Mouse (Mus musculus): Measurements from ENCODE around the gene Zfp330. TPM values are rescaled to one million over a fixed set of nuclear protein-coding genes. Genes with fewer than 3 reads are reported as not detected.

The Zfp330 gene
- polyA plus RNA-seq, 1 experiment from 2014 or later = 83.2 TPM

DNA sequence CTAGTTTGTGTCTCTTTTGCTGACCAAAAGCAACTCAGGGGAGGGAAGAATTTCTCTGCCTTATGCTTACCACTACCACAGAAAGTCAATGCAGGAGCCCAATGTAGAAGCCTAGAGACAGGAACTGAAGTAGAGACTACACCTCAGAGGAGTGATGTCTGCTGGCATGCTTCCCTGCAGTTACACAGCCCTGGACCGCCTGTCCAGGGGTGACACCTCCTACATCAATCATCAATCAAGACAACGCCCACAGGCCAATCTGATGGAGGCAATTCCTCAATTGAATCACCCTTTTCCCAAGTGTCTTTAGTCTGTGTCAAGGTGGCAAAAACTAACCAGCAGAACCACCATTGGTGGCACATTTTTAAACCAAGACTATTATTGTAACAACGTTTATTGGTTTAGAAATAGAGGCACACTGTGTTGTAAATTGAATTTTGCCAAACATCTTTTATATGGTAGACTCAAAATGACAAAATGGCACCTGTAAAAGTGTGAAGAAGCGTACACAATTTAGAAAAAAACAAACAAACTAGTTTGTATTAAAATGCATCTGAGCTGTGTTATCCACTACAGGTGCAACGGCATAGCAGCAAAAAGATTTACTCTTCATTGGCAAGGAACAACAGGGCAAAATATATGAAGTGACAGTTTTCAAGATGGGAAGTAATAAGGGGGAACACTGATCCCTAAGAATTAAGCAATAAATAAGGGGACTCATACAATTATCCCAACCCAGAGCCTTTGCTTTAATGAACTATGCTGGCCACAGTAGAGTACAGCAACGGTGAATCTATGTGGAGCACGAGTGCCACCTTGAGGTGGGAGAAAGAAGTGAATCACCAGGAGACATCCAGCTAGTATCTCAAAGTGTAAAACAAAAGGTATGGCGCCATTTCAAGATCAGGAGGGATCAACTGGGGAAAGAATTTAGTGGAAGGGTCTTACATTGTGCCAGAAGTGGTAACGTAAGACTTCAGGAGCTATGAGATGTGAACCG, 29.8 kb downstream of the Zfp330 start:
- H3K36me3 ChIP-seq (ENCODE audit: control insufficient read depth, insufficient read depth, low read length) = no peaks in the 10 kb centered on the region
- H3K27me3 ChIP-seq (ENCODE audit: control insufficient read depth, insufficient read depth, low read length) = no peaks in the 10 kb centered on the region
- H3K9me3 ChIP-seq (ENCODE audit: control insufficient read depth, low read length) = no peaks in the 10 kb centered on the region
- H3K4me2 ChIP-seq = no peak overlapping the region
- 50% methylated on average over 10 of the region's 10 CpGs for WGBS
- H3K4me3 ChIP-seq (ENCODE audit: low read depth, low read length) = no peak overlapping the region
- H3K9ac ChIP-seq (ENCODE audit: low read length) = no peak overlapping the region
- H3K4me1 ChIP-seq (ENCODE audit: control insufficient read depth, insufficient read depth, low read length) = no peaks in the 10 kb centered on the region
- peak; percentile 86 for ATAC-seq (ENCODE audit: low FRiP score)
- DNase-seq (ENCODE audit: low spot score, missing footprints) = peak; percentile 95
- no peak overlapping the region for H3K27ac ChIP-seq (ENCODE audit: low read depth, low read length)

Other genes starting within 250 kb of the Zfp330 start
- gene Rnf150, start 89.2 kb upstream of the Zfp330 start, polyA plus RNA-seq (2014; fragmentation: Nextera tagmentation; extraction: Ambion mirVana) = 1.2 and 1.5 TPM in 2 replicates

Measured in midbrain, embryonic 11.5 days (tissue).